Mouse (Mus musculus) liver, adult 2 months (tissue): ENCODE measurements at regions not wholly inside any gene's neighbourhood (a gene's known extent, or its start where the extent isn't known, plus 50 kb on each side); places are given as distances from the start of the nearest gene placed in this dataset.

ENCODE experiments used
- DNase-seq: peaks from one replicate; pipeline ENCODE4 v3.0.0-alpha.2; 2011; ENCODE audit warnings: low read depth, low spot score; ENCODE audit errors: extremely low read depth
- H3K27ac ChIP-seq: fragments of 200-500 bp; replicated peaks from 2 replicates; pipeline ENCODE4 v1.5.1; 2012; ENCODE audit warnings: low read depth, mild to moderate bottlenecking, control low read depth, inconsistent platforms, low read length; ENCODE audit not compliant: insufficient read depth
- H3K27me3 ChIP-seq: fragments of 200-500 bp; 2 replicates; pipeline ENCODE4 v1.6.1; 2012; ENCODE audit warnings: mild to moderate bottlenecking, moderate library complexity, low read length, inconsistent platforms; ENCODE audit not compliant: control insufficient read depth, insufficient read depth
- H3K36me3 ChIP-seq: fragments of 200-500 bp; 2 replicates; pipeline ENCODE4 v1.6.1; 2012; ENCODE audit warnings: low read length, inconsistent platforms; ENCODE audit not compliant: control insufficient read depth, insufficient read depth
- H3K4me1 ChIP-seq: fragments of 200-500 bp; 2 replicates; pipeline ENCODE4 v1.6.1; 2011; ENCODE audit warnings: low read length; ENCODE audit not compliant: control insufficient read depth, insufficient read depth
- H3K4me3 ChIP-seq: fragments of 200-500 bp; 2 replicates; pipeline ENCODE4 v1.5.1; 2011; ENCODE audit warnings: low read depth, mild to moderate bottlenecking, control low read depth, low read length, moderate library complexity; ENCODE audit not compliant: insufficient read depth
- H3K79me2 ChIP-seq: fragments of 200-500 bp; 2 replicates; pipeline ENCODE4 v1.6.1; 2012; ENCODE audit warnings: inconsistent platforms, mild to moderate bottlenecking, low read length, moderate library complexity; ENCODE audit not compliant: control insufficient read depth, insufficient read depth
- H3K9ac ChIP-seq: fragments of 200-500 bp; 2 replicates; pipeline ENCODE4 v1.6.1; 2012; ENCODE audit warnings: low read depth, mild to moderate bottlenecking, control low read depth, inconsistent platforms, low read length
- CTCF ChIP-seq: fragments of 200-500 bp; IDR thresholded peaks from 2 replicates; pipeline ENCODE4 v1.5.1; 2011; ENCODE audit warnings: low read depth, low read length, control low read depth
- POLR2A ChIP-seq: fragments of 200-500 bp; IDR thresholded peaks from 2 replicates; pipeline ENCODE4 v1.6.1; 2011; ENCODE audit warnings: low read length, control low read depth; ENCODE audit not compliant: insufficient read depth; ENCODE audit errors: extremely low read depth
- WGBS: fragments of 180-500 bp; shearing (Covaris S2); methylation state at CpG from one replicate; pipeline ENCODE4 v1.1.7; 2018; 5-methylcytosine and 5-hydroxymethylcytosine counted together

DNA sequence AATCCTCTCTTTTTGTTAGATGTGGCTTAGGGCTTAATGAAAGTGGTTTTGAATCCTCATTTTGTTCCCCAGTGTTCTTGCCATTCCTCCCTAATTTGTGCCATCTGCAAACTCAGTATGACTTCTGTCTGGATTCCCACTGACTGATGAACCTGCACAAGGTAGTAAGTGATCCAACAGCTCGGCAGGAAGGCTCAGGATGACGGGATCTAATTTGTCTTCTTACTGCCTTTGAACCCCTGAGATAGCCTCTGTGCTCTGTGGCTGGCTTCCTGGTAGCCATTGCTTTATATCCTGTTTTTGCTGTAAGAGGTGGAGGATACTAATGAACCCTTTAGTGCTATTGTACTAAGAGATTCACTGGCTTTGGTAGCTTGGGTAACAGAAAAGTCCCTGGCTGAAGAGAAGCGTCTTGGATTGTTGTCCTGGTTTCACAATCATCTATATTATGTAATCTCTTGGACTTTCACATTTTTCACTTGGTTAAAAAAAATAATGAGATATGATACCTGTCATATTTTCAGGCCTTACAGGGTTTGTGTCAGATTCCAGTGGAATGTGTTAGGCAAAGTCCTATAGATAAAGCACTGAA, 86.2 kb downstream of the Dusp6 start:
- Histone ChIP-seq H3K27me3 (no peaks in the 10 kb centered on the region), H3K36me3 (no peaks in the 10 kb centered on the region), H3K79me2 (no peaks in the 10 kb centered on the region), H3K9ac (no peak overlapping the region), H3K4me3 (no peak overlapping the region), H3K27ac (no peak overlapping the region), H3K4me1 (peaks cover 7% of the 10 kb centered on the region; the same call in 1 of the 2 replicates)
- 52% methylated on average over 3 of the region's 3 CpGs for WGBS
- peak; percentile 76 for DNase-seq
- TF ChIP-seq POLR2A (no peak), CTCF (no peak)

- Histone ChIP-seq H3K27me3 (no peaks in the 10 kb centered on the region), H3K4me3 (no peak overlapping the region), H3K27ac (peak overlapping the region; percentile 74), H3K36me3 (no peaks in the 10 kb centered on the region), H3K4me1 (peaks cover 20% of the 10 kb centered on the region; the same call in 1 of the 2 replicates), H3K9ac (no peak overlapping the region), H3K79me2 (no peaks in the 10 kb centered on the region)
- DNase-seq, result peak; percentile 94
- TF ChIP-seq CTCF (no peak), POLR2A (no peak)
- 48% methylated on average over 18 of the region's 18 CpGs for WGBS
Measured at GRCm38 (mm10) chr10:99353541-99354292, 90.7 kb downstream of the Dusp6 start.

GRCm38 (mm10) chr10:99354352-99354751, 91.3 kb downstream of the Dusp6 start:
- Histone ChIP-seq H3K9ac (no peak overlapping the region), H3K79me2 (no peaks in the 10 kb centered on the region), H3K36me3 (no peaks in the 10 kb centered on the region), H3K4me1 (peaks cover 17% of the 10 kb centered on the region; the same call in 1 of the 2 replicates), H3K4me3 (no peak overlapping the region), H3K27me3 (no peaks in the 10 kb centered on the region), H3K27ac (peak overlapping the region; percentile 74)
- TF ChIP-seq POLR2A (no peak), CTCF (no peak)
- 66% methylated on average over 2 of the region's 2 CpGs for WGBS
- peak; percentile 69 for DNase-seq

- WGBS, result 35% methylated on average over 4 of the region's 4 CpGs
- Histone ChIP-seq H3K79me2 (no peaks in the 10 kb centered on the region), H3K36me3 (no peaks in the 10 kb centered on the region), H3K4me1 (peaks cover 17% of the 10 kb centered on the region; the same call in 1 of the 2 replicates), H3K4me3 (no peak overlapping the region), H3K27ac (0 out of 2 replicates have a peak overlapping the region, but pooled peaks have one; percentile 1), H3K27me3 (no peaks in the 10 kb centered on the region), H3K9ac (no peak overlapping the region)
- TF ChIP-seq POLR2A (no peak), CTCF (no peak)
- peak; percentile 87 for DNase-seq
Measured at GRCm38 (mm10) chr10:99355303-99355702, 92.3 kb downstream of the Dusp6 start.

DNA sequence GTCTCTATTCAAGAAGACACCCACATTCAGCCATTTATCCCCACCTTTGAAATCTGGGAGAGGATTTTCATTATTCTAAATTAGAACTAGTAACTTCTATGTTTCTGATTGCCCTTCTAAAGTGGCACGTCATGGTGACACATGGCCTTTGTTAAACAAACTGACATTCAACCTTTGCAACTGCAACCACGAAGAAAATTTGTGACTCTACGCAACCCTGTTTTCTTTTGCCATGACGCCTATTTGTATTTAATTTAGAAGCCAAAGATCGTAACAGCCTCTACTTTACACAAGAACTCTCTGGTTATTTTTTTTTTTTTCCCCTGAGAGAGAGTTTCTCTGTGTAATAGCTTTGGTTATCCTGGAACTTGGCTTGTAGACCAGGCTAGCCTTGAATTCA, 93.2 kb downstream of the Dusp6 start:
- TF ChIP-seq POLR2A (no peak), CTCF (no peak)
- Histone ChIP-seq H3K27me3 (no peaks in the 10 kb centered on the region), H3K27ac (no peak overlapping the region), H3K4me3 (no peak overlapping the region), H3K4me1 (peaks cover 17% of the 10 kb centered on the region; the same call in 1 of the 2 replicates), H3K9ac (no peak overlapping the region), H3K36me3 (no peaks in the 10 kb centered on the region), H3K79me2 (no peaks in the 10 kb centered on the region)
- WGBS, result 30% methylated on average over 5 of the region's 5 CpGs
- peak; percentile 98 for DNase-seq

GRCm38 (mm10) chr10:99356883-99357282, 93.9 kb downstream of the Dusp6 start:
- Histone ChIP-seq H3K4me1 (peaks cover 17% of the 10 kb centered on the region; the same call in 1 of the 2 replicates), H3K27ac (peak overlapping the region; percentile 93), H3K4me3 (no peak overlapping the region), H3K27me3 (no peaks in the 10 kb centered on the region), H3K9ac (peak overlapping the region; percentile 48; the same call in 1 of the 2 replicates), H3K79me2 (no peaks in the 10 kb centered on the region), H3K36me3 (no peaks in the 10 kb centered on the region)
- no peak for TF ChIP-seq CTCF
- TF ChIP-seq POLR2A, result no peak
- 29% methylated on average over 3 of the region's 3 CpGs for WGBS
- no peak for DNase-seq
